In genomic region chr7:97019303-97019702, GRCm38 (mm10) we compare ENCODE assay signal across 31 mouse cellular contexts.
DNase-seq lines count a peak whose midpoint lies in the region; ATAC-seq and TF ChIP-seq lines count a peak whose summit lies in the region.
"Had no signal": no experiment of that assay in that cellular context is flagged by ENCODE, and none has a peak within 500 bp of the region (broad histone marks: within the 10 kb centered on the region; RNA-seq: fewer than 3 reads in every experiment).

No protein-coding gene starts in this region.

- H3K4me2 ChIP-seq in hindbrain, embryonic 11.5 days (replicated peaks; ENCODE audit: low read depth, low read length): no peak overlapping the region
- no peak overlapping the region for H3K4me2 ChIP-seq in hindbrain, postnatal 0 days (ENCODE audit: low read depth, low read length)
- no peak overlapping the region for H3K4me2 ChIP-seq in midbrain, postnatal 0 days (ENCODE audit: low read depth, low read length, poor library complexity, severe bottlenecking)
- H3K4me2 ChIP-seq in midbrain, embryonic 11.5 days: no peak overlapping the region
- H3K4me2 ChIP-seq in neural tube, embryonic 14.5 days (ENCODE audit: low read depth, low read length): no peak overlapping the region
- H3K4me2 ChIP-seq: embryonic facial prominence, embryonic 12.5 days; heart, embryonic 12.5 days; lung, embryonic 15.5 days; stomach, embryonic 15.5 days had no signal

- H3K9ac ChIP-seq in hindbrain, embryonic 11.5 days (ENCODE audit: low read depth, low read length): no peak overlapping the region
- no peak overlapping the region for H3K9ac ChIP-seq in hindbrain, postnatal 0 days (replicated peaks; ENCODE audit: low read length)
- H3K9ac ChIP-seq in midbrain, postnatal 0 days (replicated peaks; ENCODE audit: low read length, poor library complexity, severe bottlenecking): no peak overlapping the region
- H3K9ac ChIP-seq in midbrain, embryonic 11.5 days (ENCODE audit: low read length): no peak overlapping the region
- H3K9ac ChIP-seq in neural tube, embryonic 14.5 days (replicated peaks; ENCODE audit: low read depth, low read length): no peak overlapping the region
- H3K9ac ChIP-seq: embryonic facial prominence, embryonic 12.5 days; heart, embryonic 12.5 days; liver, embryonic 14.5 days; lung, embryonic 15.5 days; stomach, embryonic 15.5 days had no signal

- H3K4me1 ChIP-seq in hindbrain, embryonic 11.5 days (replicated peaks; ENCODE audit: control insufficient read depth, insufficient read depth, low read length): no peaks in the 10 kb centered on the region
- H3K4me1 ChIP-seq in hindbrain, postnatal 0 days (ENCODE audit: insufficient read depth, low read length): no peaks in the 10 kb centered on the region
- no peaks in the 10 kb centered on the region for H3K4me1 ChIP-seq in midbrain, postnatal 0 days (ENCODE audit: insufficient read depth, low read length)
- no peaks in the 10 kb centered on the region for H3K4me1 ChIP-seq in midbrain, embryonic 11.5 days (ENCODE audit: control insufficient read depth, insufficient read depth, low read length)
- H3K4me1 ChIP-seq in neural tube, embryonic 14.5 days (ENCODE audit: control insufficient read depth, insufficient read depth, low read length): no peaks in the 10 kb centered on the region
- H3K4me1 ChIP-seq: embryonic facial prominence, embryonic 12.5 days; lung, embryonic 15.5 days; stomach, embryonic 15.5 days had no signal

- no peaks in the 10 kb centered on the region for H3K27me3 ChIP-seq in hindbrain, embryonic 11.5 days (ENCODE audit: control insufficient read depth, insufficient read depth, low read length)
- no peaks in the 10 kb centered on the region for H3K27me3 ChIP-seq in hindbrain, postnatal 0 days (ENCODE audit: insufficient read depth, low read length)
- no peaks in the 10 kb centered on the region for H3K27me3 ChIP-seq in midbrain, postnatal 0 days (ENCODE audit: insufficient read depth, low read length)
- H3K27me3 ChIP-seq in midbrain, embryonic 11.5 days (ENCODE audit: control insufficient read depth, insufficient read depth, low read length): no peaks in the 10 kb centered on the region
- no peaks in the 10 kb centered on the region for H3K27me3 ChIP-seq in neural tube, embryonic 14.5 days (ENCODE audit: control insufficient read depth, insufficient read depth, low read length)
- H3K27me3 ChIP-seq: embryonic facial prominence, embryonic 12.5 days; heart, embryonic 12.5 days; lung, embryonic 15.5 days; megakaryocyte, embryonic 14.5 days; stomach, embryonic 15.5 days had no signal

- no peaks in the 10 kb centered on the region for H3K9me3 ChIP-seq in hindbrain, embryonic 11.5 days (ENCODE audit: control insufficient read depth, low read length)
- no peaks in the 10 kb centered on the region for H3K9me3 ChIP-seq in hindbrain, postnatal 0 days (ENCODE audit: low read length)
- H3K9me3 ChIP-seq in midbrain, postnatal 0 days (ENCODE audit: low read length): no peaks in the 10 kb centered on the region
- no peaks in the 10 kb centered on the region for H3K9me3 ChIP-seq in midbrain, embryonic 11.5 days (ENCODE audit: control insufficient read depth, low read length)
- no peaks in the 10 kb centered on the region for H3K9me3 ChIP-seq in neural tube, embryonic 14.5 days (ENCODE audit: control insufficient read depth, low read length)
- H3K9me3 ChIP-seq: lung, embryonic 15.5 days; stomach, embryonic 15.5 days had no signal

- no peak overlapping the region for H3K27ac ChIP-seq in hindbrain, embryonic 11.5 days (ENCODE audit: low read depth, low read length)
- H3K27ac ChIP-seq in hindbrain, postnatal 0 days: no peak overlapping the region
- no peak overlapping the region for H3K27ac ChIP-seq in midbrain, postnatal 0 days (ENCODE audit: low read depth, low read length)
- no peak overlapping the region for H3K27ac ChIP-seq in midbrain, embryonic 11.5 days (ENCODE audit: low read depth, low read length)
- H3K27ac ChIP-seq in neural tube, embryonic 14.5 days (ENCODE audit: low read depth, low read length): no peak overlapping the region
- H3K27ac ChIP-seq: embryonic facial prominence, embryonic 12.5 days; liver, embryonic 14.5 days had no signal

- H3K36me3 ChIP-seq in hindbrain, embryonic 11.5 days (ENCODE audit: control insufficient read depth, insufficient read depth, low read length): no peaks in the 10 kb centered on the region
- H3K36me3 ChIP-seq in hindbrain, postnatal 0 days (ENCODE audit: insufficient read depth, low read length): no peaks in the 10 kb centered on the region
- H3K36me3 ChIP-seq in midbrain, postnatal 0 days (ENCODE audit: insufficient read depth, low read length): no peaks in the 10 kb centered on the region
- H3K36me3 ChIP-seq in midbrain, embryonic 11.5 days (ENCODE audit: control insufficient read depth, insufficient read depth, low read length): no peaks in the 10 kb centered on the region
- no peaks in the 10 kb centered on the region for H3K36me3 ChIP-seq in neural tube, embryonic 14.5 days (ENCODE audit: control insufficient read depth, insufficient read depth, low read length)
- H3K36me3 ChIP-seq: embryonic facial prominence, embryonic 12.5 days; lung, embryonic 15.5 days; stomach, embryonic 15.5 days had no signal

- 80% methylated on average over 1 of the region's 1 CpGs for WGBS in hindbrain, embryonic 11.5 days
- WGBS in hindbrain, postnatal 0 days: 71% methylated on average over 1 of the region's 1 CpGs
- WGBS in midbrain, postnatal 0 days: 52% methylated on average over 1 of the region's 1 CpGs
- whole genome bisulfite sequencing in midbrain, embryonic 11.5 days: 82% methylated on average over 1 of the region's 1 CpGs
- 14% methylated on average over 1 of the region's 1 CpGs for WGBS in neural tube, embryonic 14.5 days

- no peak overlapping the region for H3K4me3 ChIP-seq in hindbrain, embryonic 11.5 days (ENCODE audit: low read depth, low read length)
- H3K4me3 ChIP-seq in hindbrain, postnatal 0 days (ENCODE audit: low read length): no peak overlapping the region
- H3K4me3 ChIP-seq in midbrain, postnatal 0 days (ENCODE audit: low read depth, low read length): no peak overlapping the region
- no peak overlapping the region for H3K4me3 ChIP-seq in midbrain, embryonic 11.5 days (ENCODE audit: low read depth, low read length)
- H3K4me3 ChIP-seq in neural tube, embryonic 14.5 days (ENCODE audit: low read depth, low read length): no peak overlapping the region
- H3K4me3 ChIP-seq: embryonic facial prominence, embryonic 12.5 days; heart, embryonic 12.5 days; lung, embryonic 15.5 days; megakaryocyte, embryonic 14.5 days; stomach, embryonic 15.5 days had no signal

- TF ChIP-seq POLR2A in brain, embryonic 14.5 days (IDR thresholded peaks at IDR 0.05; ENCODE audit: borderline replicate concordance, extremely low read depth, insufficient read depth, insufficient read length, poor library complexity, severe bottlenecking): no peak

- 0 out of 2 replicates have a peak, but pooled peaks have one; percentile 49 for ATAC-seq in hindbrain, embryonic 11.5 days (ENCODE audit: low FRiP score)
- ATAC-seq in hindbrain, postnatal 0 days: no peak
- no peak for ATAC-seq in midbrain, postnatal 0 days (ENCODE audit: low FRiP score)
- ATAC-seq in midbrain, embryonic 11.5 days (ENCODE audit: low FRiP score): no peak
- ATAC-seq in neural tube, embryonic 14.5 days (ENCODE audit: low read depth): peak; percentile 85
- ATAC-seq: activated CD4-positive, CD25-positive, alpha-beta regulatory T cell, adult 4 months; intestine, postnatal 0 days had no signal

- TF ChIP-seq CTCF in hindbrain, postnatal 0 days (IDR thresholded peaks at IDR 0.05; ENCODE audit: low read depth): no peak
- no peak for TF ChIP-seq CTCF in midbrain, postnatal 0 days (IDR thresholded peaks at IDR 0.05)
- no peak for TF ChIP-seq CTCF in brain, embryonic 14.5 days (IDR thresholded peaks at IDR 0.05; ENCODE audit: borderline replicate concordance, extremely low read depth, insufficient read depth, insufficient read length)

- no peak for DNase-seq in hindbrain, embryonic 11.5 days (ENCODE audit: low spot score)
- no peak for DNase-seq in hindbrain, postnatal 0 days (ENCODE audit: low spot score)
- DNase-seq in midbrain, postnatal 0 days (ENCODE audit: low spot score): peak; percentile 28
- no peak for DNase-seq in midbrain, embryonic 11.5 days (ENCODE audit: low spot score, missing footprints)
- peak; percentile 67 for DNase-seq in brain, embryonic 14.5 days (ENCODE audit: low read depth)
- no peak for DNase-seq in layer of hippocampus, adult 9-10 months (ENCODE audit: low spot score)
- no peak for DNase-seq in lung, adult 18-20 months
- DNase-seq: adrenal gland, adult 2 months; B cell, adult 2 months; cerebellum, adult 11-12 months; cerebellum, adult 9-11 months; embryo, embryonic 11 days; gastrocnemius, postnatal 25 days; heart, adult 11 months; heart, postnatal 4 days; kidney, adult 9 months; kidney, postnatal 10 days; liver; lung, postnatal 36 days; retina, postnatal 1 day; right cerebral cortex, postnatal 25 days; thymus, postnatal 14 days had no signal

Comparison
In these comparisons a context has a peak if more than half of its experiments do, and no peak if none do; other contexts are left out.
1. ATAC-seq: peak in hindbrain, embryonic 11.5 days (single experiment) and neural tube, embryonic 14.5 days (single experiment); none in hindbrain, postnatal 0 days (single experiment), midbrain, postnatal 0 days (single experiment) and midbrain, embryonic 11.5 days (single experiment).
2. DNase-seq: peak in midbrain, postnatal 0 days (single experiment) and brain, embryonic 14.5 days (single experiment); none in hindbrain, embryonic 11.5 days (single experiment), hindbrain, postnatal 0 days (single experiment), midbrain, embryonic 11.5 days (single experiment), layer of hippocampus, adult 9-10 months (single experiment) and lung, adult 18-20 months (0 of 2).